Comparison of ENCODE assay signal across 1 mouse cellular context in genomic region chr16:38476312-38477240, GRCm38 (mm10).
TF ChIP-seq lines count a peak whose summit lies in the region.

No protein-coding gene starts in this region.

TF ChIP-seq in CH12.LX, 34 proteins besides CTCF, POLR2A, EP300 and RAD21:
- TF ChIP-seq MAFK (IDR thresholded peaks at IDR 0.05; ENCODE audit: insufficient replicate concordance, low read length) (peak; percentile 42; the same call in 1 of the 2 replicates), TCF12 (IDR thresholded peaks at IDR 0.05; ENCODE audit: low read depth, low read length) (peak; percentile 55; the same call in 1 of the 2 replicates), RCOR1 (conservative IDR thresholded peaks at IDR 0.05; ENCODE audit: low read depth, low read length) (no peak), MAX (IDR thresholded peaks at IDR 0.05; ENCODE audit: low read length) (peak; percentile 22; the same call in 1 of the 2 replicates), MYC (IDR thresholded peaks at IDR 0.05; ENCODE audit: low read depth, low read length) (no peak), CHD1 (IDR thresholded peaks at IDR 0.05; ENCODE audit: low read depth, low read length) (no peak), MEF2A (IDR thresholded peaks at IDR 0.05; ENCODE audit: borderline replicate concordance, low read depth, low read length) (0 out of 2 replicates have a peak, but pooled peaks have one; percentile 14), ZNF384 (IDR thresholded peaks at IDR 0.05; ENCODE audit: low read depth, low read length) (no peak), SMC3 (IDR thresholded peaks at IDR 0.05; ENCODE audit: low read depth, low read length) (no peak; the same call in 1 of the 2 replicates), MXI1 (IDR thresholded peaks at IDR 0.05; ENCODE audit: low read depth, low read length) (peak; percentile 41; the same call in 1 of the 2 replicates), ETS1 (conservative IDR thresholded peaks at IDR 0.05; ENCODE audit: low read depth, low read length) (peak; percentile 41), ZKSCAN1 (IDR thresholded peaks at IDR 0.05; ENCODE audit: borderline replicate concordance, low read depth, low read length) (no peak), CHD2 (IDR thresholded peaks at IDR 0.05; ENCODE audit: low read length) (no peak), HCFC1 (IDR thresholded peaks at IDR 0.05; ENCODE audit: low read depth, low read length) (peak; percentile 27; the same call in 1 of the 2 replicates), IRF4 (IDR thresholded peaks at IDR 0.05; ENCODE audit: low read depth, low read length) (no peak), ZMIZ1 (IDR thresholded peaks at IDR 0.05; ENCODE audit: low read depth, low read length) (peak; percentile 74), UBTF (IDR thresholded peaks at IDR 0.05; ENCODE audit: low read depth, low read length) (no peak), TBP (conservative IDR thresholded peaks at IDR 0.05; ENCODE audit: low read depth, low read length) (no peak), KAT2A (IDR thresholded peaks at IDR 0.05; ENCODE audit: insufficient replicate concordance, low read length) (no peak), NELFE (IDR thresholded peaks at IDR 0.05; ENCODE audit: low read depth, low read length) (no peak), USF1 (IDR thresholded peaks at IDR 0.05; ENCODE audit: low read depth, low read length) (peak; percentile 75), BHLHE40 (IDR thresholded peaks at IDR 0.05; ENCODE audit: low read depth, low read length) (peak; percentile 48; the same call in 1 of the 2 replicates), JUN (IDR thresholded peaks at IDR 0.05; ENCODE audit: insufficient read depth, low read depth, low read length) (no peak), GABPA (IDR thresholded peaks at IDR 0.05; ENCODE audit: insufficient replicate concordance, low read depth, low read length) (no peak), SIN3A (IDR thresholded peaks at IDR 0.05; ENCODE audit: low read length) (peak; percentile 48; the same call in 1 of the 2 replicates), JUND (conservative IDR thresholded peaks at IDR 0.05; ENCODE audit: low read depth, low read length) (no peak), PAX5 (IDR thresholded peaks at IDR 0.05; ENCODE audit: low read length) (no peak), NRF1 (IDR thresholded peaks at IDR 0.05; ENCODE audit: low read depth, low read length) (no peak), E2F4 (IDR thresholded peaks at IDR 0.05; ENCODE audit: insufficient replicate concordance, low read depth, low read length) (no peak), ELF1 (IDR thresholded peaks at IDR 0.05; ENCODE audit: low read depth, low read length) (no peak), POLR2AphosphoS2 (IDR thresholded peaks at IDR 0.05; ENCODE audit: low read depth, low read length) (0 out of 2 replicates have a peak, but pooled peaks have one; percentile 22), USF2 (conservative IDR thresholded peaks at IDR 0.05; ENCODE audit: low read depth, low read length) (peak; percentile 39), MAZ (IDR thresholded peaks at IDR 0.05; ENCODE audit: low read depth, low read length) (no peak), ZC3H11A (IDR thresholded peaks at IDR 0.05; ENCODE audit: low read depth, low read length) (no peak)
TF ChIP-seq in CH12.LX: peak in this region for 13.
